Mouse (Mus musculus) erythroblast, adult 5-6 weeks (primary cell): Measurements from ENCODE around the gene Tuba4a. TPM values are rescaled to one million over a fixed set of nuclear protein-coding genes. Genes with fewer than 3 reads are reported as not detected.
A peak's percentile ranks its signal among the peaks of the same experiment; 100 is the strongest.

Experiments
- ATAC-seq: replicated peaks from 2 replicates; pipeline ENCODE4 v1.8.0; 2016; ENCODE audit warnings: moderate number of reproducible peaks, mild to moderate bottlenecking, moderate TSS enrichment, inconsistent platforms; ENCODE audit not compliant: poor library complexity, low FRiP score, severe bottlenecking
- total RNA-seq, 2 experiments: library from RNA; stranded (forward) in 1 of 2; stranded (reverse) in 1 of 2; fragments of 150-400 nt in 1 of 2; fragments of 200-764, 138-1000 nt in 1 of 2; gene quantifications; 2 replicates each; pipeline versions ENCODE4 v1.2.3 to v1.2.4; 2015 to 2017; ENCODE audit warnings: low replicate concordance in 2 of 2

Tuba4a gene
- total RNA-seq (2015; ENCODE audit: low replicate concordance) (433 and 471 TPM in 2 replicates), total RNA-seq (2017; ENCODE audit: low replicate concordance) (280 and 368 TPM in 2 replicates)

DNA sequence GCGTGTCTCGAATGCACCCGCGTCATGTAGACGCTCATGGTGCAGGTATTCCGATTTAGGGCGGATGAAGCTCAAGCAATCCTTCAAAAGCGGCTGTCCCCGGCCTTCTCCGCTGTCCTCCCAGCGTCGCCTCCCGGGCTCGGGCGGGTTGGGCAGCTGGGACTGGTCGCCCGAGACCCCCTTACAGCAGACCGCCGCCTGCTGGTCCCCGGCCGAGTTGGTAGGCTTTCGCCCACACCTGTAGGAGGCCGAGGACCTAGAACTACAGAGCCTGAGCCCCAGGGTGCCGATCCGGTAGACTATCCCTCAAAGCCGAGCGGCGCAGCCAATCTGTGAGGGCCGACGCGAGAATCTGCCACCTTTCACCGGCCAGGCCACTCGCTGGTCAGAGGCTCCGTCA lies at the start of gene Tuba4a:
Gene Tuba4a, minus strand, starts transcription at position 335 of the 400 bp plus-strand sequence.
- peak; percentile 23; the same call in 1 of the 2 replicates for ATAC-seq

- no peak for ATAC-seq
Measured at GRCm38 (mm10) chr1:75264091-75264880, 44.6 kb upstream of the Tuba4a start, which contains the start of gene Ptprn. Ptprn (minus strand) TSS chr1:75264502.

- no peak for ATAC-seq
Measured at GRCm38 (mm10) chr1:75262969-75263951, 43.6 kb upstream of the Tuba4a start.

DNA sequence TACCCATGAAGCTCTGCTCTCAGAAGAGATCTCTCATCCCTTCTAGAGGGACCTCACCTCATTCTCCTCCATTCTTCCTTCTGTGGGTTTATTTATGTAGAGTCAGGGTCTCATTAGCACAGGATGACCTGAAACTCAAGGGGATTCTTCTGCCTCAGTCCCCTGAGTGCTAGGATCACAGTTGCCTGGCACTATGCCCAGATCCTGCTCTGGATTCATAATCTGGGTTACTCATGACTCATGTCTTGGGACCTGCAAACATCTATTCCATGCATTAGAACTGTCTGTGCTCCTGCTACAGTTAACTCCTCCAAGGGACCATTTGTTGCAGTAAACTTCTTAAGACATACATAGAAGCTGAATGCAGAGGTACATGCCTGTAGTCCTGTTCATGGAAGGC lies 41.6 kb upstream of the Tuba4a start:
- ATAC-seq, result no peak

GRCm38 (mm10) chr1:75255516-75256046 lies 35.9 kb upstream of the Tuba4a start:
- ATAC-seq, result no peak

DNA sequence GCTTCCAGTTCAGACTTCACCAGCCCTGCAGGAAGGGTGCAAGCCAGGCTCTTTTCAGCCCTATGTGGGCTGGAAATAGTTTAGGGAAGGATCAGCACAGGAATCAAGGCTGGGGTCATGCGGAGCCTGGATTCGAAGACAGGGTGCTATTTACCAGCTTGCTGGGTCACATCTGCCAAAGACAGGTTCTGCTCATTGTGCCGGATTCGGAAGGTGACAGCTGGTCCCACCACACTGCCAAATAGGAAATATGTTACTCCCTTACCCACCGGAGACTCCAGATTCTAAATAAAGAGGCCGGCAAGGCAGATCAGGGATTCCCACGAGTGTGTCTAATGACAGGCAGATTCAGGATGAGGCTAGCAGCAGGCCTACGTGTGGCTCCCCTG lies 35.0 kb upstream of the Tuba4a start:
- ATAC-seq, result no peak

GRCm38 (mm10) chr1:75253849-75254624 lies 34.4 kb upstream of the Tuba4a start:
- peak; percentile 60 for ATAC-seq

DNA sequence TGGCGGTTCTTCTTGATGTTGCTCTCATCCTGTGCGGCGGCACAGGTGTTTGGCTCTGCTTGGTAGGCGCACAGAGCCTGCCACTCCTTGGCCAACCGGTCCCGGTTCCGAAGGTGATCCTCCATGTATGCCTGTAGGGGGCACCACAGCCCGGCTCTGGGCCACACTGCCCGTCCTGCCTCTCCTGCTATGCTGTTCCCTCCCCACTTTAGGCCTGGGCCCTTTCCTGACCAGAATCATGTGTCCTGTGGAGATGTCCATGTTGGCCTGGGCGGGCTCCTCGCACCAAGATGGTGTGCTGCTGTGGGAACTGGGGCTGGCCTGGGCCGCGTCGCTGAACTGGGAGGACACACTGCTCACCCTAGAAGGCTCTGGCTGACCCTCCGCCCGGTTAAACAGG lies 33.4 kb upstream of the Tuba4a start:
- ATAC-seq, result no peak

DNA sequence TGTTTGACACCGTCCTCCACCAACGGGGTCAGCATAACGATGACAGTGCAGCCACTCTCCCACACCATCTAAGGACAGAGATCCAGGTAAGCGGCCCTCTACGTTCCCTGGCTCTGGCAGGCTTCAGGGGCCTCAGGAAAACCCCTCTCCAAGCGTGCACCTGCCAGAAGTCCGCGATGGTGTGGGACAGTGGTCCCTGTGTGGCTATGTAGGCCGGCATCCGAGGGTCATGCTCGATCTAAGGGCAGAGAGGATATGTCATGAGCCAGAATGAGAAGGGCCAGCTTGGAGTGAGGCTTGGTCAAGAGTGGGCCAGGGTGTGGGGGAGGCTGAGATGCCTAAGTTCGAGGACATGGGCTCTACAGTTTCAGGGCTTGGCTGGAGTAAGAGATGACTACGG lies 32.6 kb upstream of the Tuba4a start:
- no peak for ATAC-seq

- ATAC-seq, result peak; percentile 89
Measured at GRCm38 (mm10) chr1:75251112-75251970, 31.7 kb upstream of the Tuba4a start.

DNA sequence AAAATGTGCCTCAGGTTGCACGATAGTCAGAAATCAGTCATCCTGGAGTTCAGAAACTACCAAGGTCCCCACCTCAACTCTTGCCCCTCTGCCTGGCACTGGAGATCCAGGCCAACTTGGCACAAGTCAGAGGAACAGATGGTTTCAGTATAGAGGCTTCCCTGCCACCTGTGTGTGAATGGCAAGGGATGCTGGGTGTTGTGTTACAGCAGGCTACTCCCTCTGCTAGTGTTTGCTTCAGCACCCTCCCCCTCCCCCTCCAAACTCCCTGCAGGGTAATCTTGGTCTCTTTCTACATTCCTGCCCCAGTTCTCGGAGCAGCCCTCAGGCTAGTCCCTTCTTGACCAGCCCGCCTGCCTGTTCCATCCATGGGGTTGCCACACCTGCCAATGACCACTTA lies 30.8 kb upstream of the Tuba4a start:
- ATAC-seq, result no peak

- no peak for ATAC-seq
Measured at GRCm38 (mm10) chr1:75248041-75248772, 28.5 kb upstream of the Tuba4a start.

GRCm38 (mm10) chr1:75247071-75247930 lies 27.6 kb upstream of the Tuba4a start:
- no peak for ATAC-seq

DNA sequence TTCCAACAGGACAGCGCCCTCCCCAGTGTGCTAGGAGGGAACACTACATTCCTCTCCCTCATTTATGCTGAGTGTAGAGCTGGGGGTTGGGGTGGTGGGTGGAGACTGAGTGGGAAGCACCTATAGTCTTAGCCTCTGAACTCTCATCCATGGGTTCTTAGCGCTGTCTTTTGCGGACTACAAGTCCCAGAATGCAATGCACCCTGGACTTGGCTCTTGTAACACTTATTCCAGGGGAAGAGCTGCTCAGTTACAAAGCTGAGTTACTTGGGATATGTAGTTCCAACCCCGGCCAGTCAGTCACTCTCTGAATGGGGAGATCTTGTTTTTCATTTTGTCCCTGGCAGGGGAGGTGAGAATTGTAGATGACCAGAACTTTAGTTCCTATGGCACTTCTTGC lies 25.2 kb upstream of the Tuba4a start:
- ATAC-seq, result no peak

GRCm38 (mm10) chr1:75244175-75244826 lies 24.6 kb upstream of the Tuba4a start:
- peak; percentile 24; the same call in 1 of the 2 replicates for ATAC-seq

DNA sequence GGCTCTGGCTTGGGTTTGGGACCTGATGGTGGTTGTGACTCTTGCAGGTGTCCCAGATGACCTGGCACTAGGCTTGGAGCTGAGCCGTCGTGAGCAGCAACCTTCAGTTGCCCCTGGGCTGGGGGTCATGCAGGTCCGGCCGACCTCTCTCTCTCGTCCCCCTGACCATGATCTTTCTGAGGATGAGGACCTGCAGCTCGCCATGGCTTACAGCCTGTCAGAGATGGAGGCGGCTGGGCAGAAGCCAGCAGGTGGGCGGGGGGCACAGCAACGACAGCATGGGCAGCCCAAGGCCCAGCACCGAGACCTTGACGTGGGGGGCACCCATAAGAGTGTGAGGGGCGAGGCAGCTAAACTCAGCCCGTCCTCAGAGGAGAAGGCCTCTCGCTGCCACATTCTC lies 23.7 kb upstream of the Tuba4a start:
- no peak for ATAC-seq
